Mouse (Mus musculus): Measurements from ENCODE around the gene Ccdc12.
"Not testable (repeated sequence)": the region's sequence is repeated elsewhere in the genome, so short reads cannot be mapped to it uniquely, and the experiment has no call there.

The Ccdc12 gene

GRCm38 (mm10) chr9:110678886-110679285, 22.6 kb downstream of the Ccdc12 start:
- DNase-seq: no peak

GRCm38 (mm10) chr9:110680736-110681507, 24.6 kb downstream of the Ccdc12 start:
- DNase-seq: no peak

DNA sequence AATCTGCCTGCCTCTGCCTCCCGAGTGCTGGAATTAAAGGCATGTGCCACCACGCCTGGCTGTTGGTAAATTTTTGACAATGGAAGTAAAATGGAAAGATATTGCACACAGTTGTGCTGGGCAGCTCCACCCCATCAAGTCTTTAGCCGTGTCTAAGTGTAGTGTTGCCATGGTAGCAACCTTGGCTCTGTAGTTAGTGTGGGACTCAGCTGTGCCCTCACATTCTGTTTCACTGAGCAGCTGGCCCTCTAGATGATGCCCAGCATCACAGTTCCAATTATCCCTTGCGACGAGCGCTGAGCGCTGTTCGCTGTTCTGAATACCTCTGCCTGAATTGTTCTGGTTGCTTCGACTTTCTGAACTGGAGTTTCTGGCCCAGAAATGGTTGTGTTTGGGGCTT, 25.5 kb downstream of the Ccdc12 start:
- peak; percentile 67 for DNase-seq

- no peak for DNase-seq
Measured at GRCm38 (mm10) chr9:110682255-110682654, 26.0 kb downstream of the Ccdc12 start.

- DNase-seq: not testable (repeated sequence)
Measured at GRCm38 (mm10) chr9:110682697-110683096, 26.4 kb downstream of the Ccdc12 start.

GRCm38 (mm10) chr9:110683574-110684099, 27.3 kb downstream of the Ccdc12 start:
- no peak for DNase-seq

- DNase-seq: peak; percentile 81
Measured at GRCm38 (mm10) chr9:110684100-110684831, 28.0 kb downstream of the Ccdc12 start.

GRCm38 (mm10) chr9:110685187-110685586, 28.9 kb downstream of the Ccdc12 start:
- DNase-seq: no peak

GRCm38 (mm10) chr9:110685591-110685990, 29.3 kb downstream of the Ccdc12 start:
- no peak for DNase-seq

GRCm38 (mm10) chr9:110686472-110686871, 30.2 kb downstream of the Ccdc12 start:
- DNase-seq: no peak

DNA sequence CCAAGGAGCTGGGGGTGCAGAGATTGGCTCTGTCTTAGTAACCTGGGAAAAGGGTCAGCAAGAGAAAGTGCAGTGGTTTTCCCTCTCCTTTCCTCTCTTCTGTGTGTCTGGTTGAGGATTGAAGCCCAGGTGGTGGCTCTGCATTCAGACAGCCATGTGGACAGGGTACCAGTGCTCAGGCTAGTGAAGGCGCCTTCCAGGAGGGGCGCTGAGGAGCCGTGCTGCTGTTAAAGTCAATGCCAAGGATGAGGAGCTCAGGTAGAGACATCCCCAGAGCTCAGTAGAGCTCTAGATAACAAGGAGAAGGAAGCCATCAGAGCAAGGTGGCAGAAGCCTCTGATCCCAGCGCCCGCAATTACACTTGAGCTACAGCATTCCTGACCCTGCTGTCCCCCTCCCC, 30.8 kb downstream of the Ccdc12 start:
- DNase-seq: no peak

- DNase-seq: no peak
Measured at GRCm38 (mm10) chr9:110687846-110688245, 31.5 kb downstream of the Ccdc12 start.

DNA sequence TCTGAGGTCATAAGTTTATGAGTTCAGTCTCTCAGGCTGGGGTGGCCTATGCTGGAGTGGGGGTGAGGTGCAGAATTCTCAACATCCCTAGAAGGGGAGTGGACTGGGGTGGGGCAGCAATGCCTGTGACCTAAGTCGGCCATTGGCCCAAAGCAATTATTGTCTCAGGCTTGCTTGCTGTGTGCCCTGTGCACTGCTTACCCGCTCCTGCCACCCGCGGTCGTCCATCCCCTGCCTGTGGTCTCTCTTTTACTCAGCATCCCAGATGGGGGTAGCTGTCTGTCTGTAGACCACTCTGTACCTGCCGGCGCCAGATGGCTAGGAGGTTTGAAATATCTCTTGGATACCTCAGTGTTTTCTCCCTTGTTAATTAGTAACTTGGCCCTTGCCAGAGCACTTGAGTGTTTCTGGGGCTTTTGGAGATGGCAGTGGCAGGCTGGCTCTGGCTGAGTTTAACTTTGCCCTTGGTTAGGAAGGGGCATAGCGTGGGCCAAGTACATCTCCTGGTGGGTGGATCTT, 33.0 kb downstream of the Ccdc12 start:
- DNase-seq: no peak

DNA sequence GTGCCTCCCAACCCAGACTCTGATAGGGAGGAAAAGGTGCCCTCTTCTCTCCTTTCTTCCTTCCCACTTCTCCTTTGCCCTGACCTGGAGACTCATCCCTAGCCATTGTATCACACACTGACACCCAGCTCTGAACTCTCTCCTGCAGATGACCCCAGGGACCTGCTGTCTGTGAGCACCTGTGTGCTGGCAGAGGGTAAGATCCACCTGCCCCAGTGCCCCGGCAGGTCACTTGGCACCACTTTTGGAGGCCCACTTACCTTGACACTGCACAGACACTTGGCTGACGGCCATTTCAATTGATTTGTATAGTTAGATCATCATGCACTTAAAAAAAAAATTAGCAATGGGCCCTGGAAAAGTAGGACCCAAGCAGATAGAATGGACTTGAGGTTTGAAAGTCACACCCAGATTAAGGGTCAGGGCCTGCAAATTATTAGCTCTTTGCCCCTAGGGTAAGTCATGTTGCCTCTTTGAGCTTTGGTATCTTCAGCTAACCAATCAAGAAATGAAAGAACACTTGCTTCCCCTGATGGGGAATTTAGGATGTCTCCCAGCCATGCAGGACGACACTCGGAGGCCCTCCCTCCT, 39.0 kb downstream of the Ccdc12 start:
- DNase-seq: no peak

DNA sequence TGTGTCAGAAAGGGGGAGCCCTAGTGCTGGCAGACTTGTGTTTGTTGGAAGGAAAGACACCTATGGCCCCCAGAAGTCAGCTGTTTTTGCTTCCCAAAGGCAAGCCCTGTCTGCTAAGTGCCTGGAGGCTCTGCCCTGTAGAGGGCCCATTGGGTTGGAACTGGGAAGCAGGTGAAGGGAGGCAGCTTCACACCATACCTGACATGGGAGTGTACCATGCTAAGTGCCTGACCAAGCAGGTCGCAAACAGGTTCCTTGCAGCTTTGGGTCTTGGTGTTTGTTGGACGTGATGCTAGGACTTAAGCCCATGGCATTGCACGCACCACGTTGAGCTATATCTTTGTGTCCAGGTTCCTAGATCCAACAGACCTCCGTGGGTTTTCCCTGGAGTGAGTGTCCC, 40.1 kb downstream of the Ccdc12 start:
- no peak for DNase-seq

DNA sequence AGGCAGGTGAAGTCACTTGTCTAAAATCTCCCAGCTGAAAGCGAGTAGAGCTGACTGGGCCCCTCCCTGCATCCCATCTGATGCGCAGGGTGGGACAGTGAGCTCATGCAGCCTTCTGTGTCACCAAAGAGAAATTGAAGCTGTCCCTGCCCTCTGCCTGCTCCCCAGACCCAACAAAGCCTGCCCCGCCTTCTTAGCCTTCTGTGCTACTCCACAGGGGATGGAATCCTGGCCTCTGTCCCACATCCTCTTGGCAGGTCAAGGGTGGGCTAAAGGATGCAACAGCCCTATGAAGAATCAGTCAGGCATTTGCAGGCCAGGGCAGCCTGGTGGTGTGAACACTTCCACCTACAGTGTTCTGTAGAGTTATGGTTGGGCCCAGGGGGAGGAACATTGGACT, 41.2 kb downstream of the Ccdc12 start:
- DNase-seq: no peak

- DNase-seq: no peak
Measured at GRCm38 (mm10) chr9:110699574-110699973, 43.3 kb downstream of the Ccdc12 start.

DNA sequence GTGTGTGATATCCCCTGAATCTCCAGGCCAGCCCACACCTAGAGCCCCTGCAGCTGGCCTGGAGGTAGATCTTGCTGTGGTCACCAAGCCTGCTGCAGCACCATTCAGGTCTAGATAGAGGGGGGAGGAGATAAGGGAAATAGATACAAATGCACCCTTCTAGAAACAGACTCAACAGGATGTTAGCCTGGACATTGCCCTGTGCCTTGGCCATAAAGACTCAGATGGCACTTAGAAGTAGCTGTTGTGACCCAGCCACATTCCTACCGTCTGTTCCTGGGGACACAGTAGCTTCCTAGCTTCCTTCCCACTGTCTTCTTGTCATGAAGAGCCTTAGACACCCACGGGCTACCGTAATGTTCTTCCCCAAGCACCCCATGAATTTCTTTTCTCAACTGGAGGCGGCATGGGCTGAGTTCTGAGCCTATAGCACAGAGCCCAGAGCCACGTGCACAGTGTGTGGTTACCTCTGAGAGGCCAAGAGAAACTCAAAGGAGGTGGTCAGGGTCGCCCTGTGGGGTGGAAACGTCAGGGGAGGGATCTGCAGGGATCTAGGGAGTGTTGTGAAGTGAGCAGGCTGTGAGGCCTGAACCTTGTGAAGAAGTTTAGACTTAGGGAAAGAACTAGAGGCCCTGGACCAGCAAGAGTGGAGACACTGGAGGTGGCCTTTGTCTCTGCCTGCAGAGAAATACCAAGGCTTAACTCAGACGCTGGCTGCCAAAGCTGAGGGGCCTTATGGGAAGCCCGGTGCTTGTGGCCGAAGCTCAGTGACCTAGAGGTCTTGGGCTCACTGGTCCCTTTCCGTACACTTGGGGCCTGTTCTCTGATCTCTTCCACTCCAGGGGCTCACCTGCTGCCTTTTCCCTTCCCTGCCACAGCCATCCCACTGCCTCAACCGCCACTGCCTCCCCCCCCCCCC, 45.1 kb downstream of the Ccdc12 start:
- DNase-seq: no peak

- no peak for DNase-seq
Measured at GRCm38 (mm10) chr9:110702848-110703247, 46.5 kb downstream of the Ccdc12 start.

DNA sequence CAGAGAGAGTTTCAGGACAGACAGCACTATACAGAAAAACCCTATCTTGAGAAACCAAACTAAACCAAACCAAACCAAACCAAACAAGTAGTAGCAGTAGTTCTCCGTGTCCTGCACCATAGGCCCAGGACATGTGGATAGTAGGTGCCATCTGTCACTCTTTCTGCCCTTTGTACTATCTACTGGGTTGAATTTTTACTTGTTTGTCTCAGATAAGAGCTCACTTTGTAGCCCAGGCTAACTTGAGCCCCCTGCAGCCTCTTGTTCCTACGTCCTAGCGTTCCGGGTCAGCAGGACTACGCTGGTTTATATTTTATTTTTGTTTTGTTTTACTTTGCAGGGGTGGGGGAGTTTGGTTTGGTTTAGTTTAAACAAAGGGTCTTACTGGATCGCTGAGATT, 47.6 kb downstream of the Ccdc12 start:
- no peak for DNase-seq

DNA sequence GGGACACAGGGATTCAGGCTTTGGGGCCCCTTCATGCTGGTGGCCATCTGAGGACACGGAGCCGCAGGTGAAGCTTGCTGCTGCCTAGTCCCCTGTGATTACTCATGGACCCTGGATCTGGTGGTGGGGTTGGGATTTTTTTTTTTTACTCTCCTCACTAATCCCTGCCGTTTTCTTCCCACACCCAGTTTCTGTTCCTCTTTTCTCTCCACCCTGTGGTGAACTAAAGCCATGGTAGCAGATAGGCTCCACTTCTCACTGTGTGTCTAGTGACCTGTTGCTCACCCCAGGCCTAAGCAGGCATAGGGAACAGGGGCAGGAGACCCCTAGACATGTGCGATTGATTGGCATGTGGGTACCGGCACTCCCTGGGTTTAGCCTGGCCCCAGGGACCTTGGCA, 50.5 kb downstream of the Ccdc12 start:
- DNase-seq: no peak

- peak; percentile 88 for DNase-seq
Measured at GRCm38 (mm10) chr9:110709640-110710258, 53.4 kb downstream of the Ccdc12 start.
